Mouse (Mus musculus) heart, adult 2 months (tissue): ENCODE results near the gene Gprin1.

Source experiments
- EP300 ChIP-seq: fragments of 200-500 bp; IDR thresholded peaks from 2 replicates; pipeline ENCODE4 v1.6.1; 2011; ENCODE audit warnings: low read depth, low read length, control low read depth; ENCODE audit not compliant: insufficient read depth
- POLR2A ChIP-seq: fragments of 200-500 bp; IDR thresholded peaks from 2 replicates; pipeline ENCODE4 v1.6.1; 2011; ENCODE audit warnings: mild to moderate bottlenecking, low read depth, low read length, control low read depth; ENCODE audit not compliant: insufficient read depth

DNA sequence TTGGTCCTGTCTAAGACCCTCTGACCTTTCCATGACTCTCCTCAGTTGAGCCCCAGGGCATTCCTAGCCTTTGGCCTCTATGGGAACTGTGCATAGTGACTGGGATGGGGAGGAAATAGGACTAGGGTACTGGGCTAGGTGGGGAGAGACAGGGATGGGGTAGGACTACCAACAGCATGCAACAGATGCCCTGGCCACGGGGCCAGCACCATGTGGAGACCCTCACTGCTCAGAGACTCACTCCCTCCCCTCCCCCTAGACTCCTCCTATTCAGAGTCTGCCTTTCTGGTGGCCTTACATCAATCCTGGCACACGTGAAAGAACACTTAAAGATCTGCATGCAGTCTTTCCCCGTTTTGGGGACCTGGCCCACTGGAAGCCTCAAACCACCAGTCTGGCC is 12.7 kb downstream of the Gprin1 start:
- no peak for TF ChIP-seq POLR2A
- TF ChIP-seq EP300, result no peak
